Mouse (Mus musculus): Measurements from ENCODE around the gene Dcps. TPM values are rescaled to one million over a fixed set of nuclear protein-coding genes. Genes with fewer than 3 reads are reported as not detected.

Dcps gene
- polyA plus RNA-seq, 1 experiment from 2014 or later: 35.3 TPM

- peaks cover 17% of the 10 kb centered on the region for H3K36me3 ChIP-seq (ENCODE audit: control insufficient read depth, insufficient read depth, low read length)
- no peaks in the 10 kb centered on the region for H3K27me3 ChIP-seq (ENCODE audit: control insufficient read depth, insufficient read depth, low read length)
- ATAC-seq (ENCODE audit: low FRiP score, low TSS enrichment): no peak
- TF ChIP-seq EP300 (optimal IDR thresholded peaks at IDR 0.05): no peak
- no peak for TF ChIP-seq CTCF (IDR thresholded peaks at IDR 0.05; ENCODE audit: low read depth)
- no peak overlapping the region for H3K27ac ChIP-seq (replicated peaks)
- DNase-seq (ENCODE audit: low spot score): peak; percentile 43
- no peak overlapping the region for H3K4me3 ChIP-seq (ENCODE audit: low read depth, low read length)
- no peak overlapping the region for H3K9ac ChIP-seq (ENCODE audit: low read length)
- no peak overlapping the region for H3K4me2 ChIP-seq (replicated peaks; ENCODE audit: low read depth)
- WGBS: 52% methylated on average over 4 of the region's 4 CpGs
- no peaks in the 10 kb centered on the region for H3K9me3 ChIP-seq (ENCODE audit: control insufficient read depth, low read length)
- no peaks in the 10 kb centered on the region for H3K4me1 ChIP-seq (replicated peaks; ENCODE audit: control insufficient read depth, insufficient read depth)
Measured at GRCm38 (mm10) chr9:35186430-35186829, 10.6 kb upstream of the Dcps start.

- H3K4me1 ChIP-seq (replicated peaks; ENCODE audit: control insufficient read depth, insufficient read depth): no peaks in the 10 kb centered on the region
- no peaks in the 10 kb centered on the region for H3K9me3 ChIP-seq (ENCODE audit: control insufficient read depth, low read length)
- no peak for DNase-seq (ENCODE audit: low spot score)
- TF ChIP-seq EP300 (optimal IDR thresholded peaks at IDR 0.05) (no peak), CTCF (IDR thresholded peaks at IDR 0.05; ENCODE audit: low read depth) (no peak)
- H3K4me2 ChIP-seq (replicated peaks; ENCODE audit: low read depth): no peak overlapping the region
- H3K9ac ChIP-seq (ENCODE audit: low read length): no peak overlapping the region
- H3K27ac ChIP-seq (replicated peaks): no peak overlapping the region
- no peak overlapping the region for H3K4me3 ChIP-seq (ENCODE audit: low read depth, low read length)
- no peak for ATAC-seq (ENCODE audit: low FRiP score, low TSS enrichment)
- H3K36me3 ChIP-seq (ENCODE audit: control insufficient read depth, insufficient read depth, low read length): peaks cover 4% of the 10 kb centered on the region; the same call in 1 of the 2 replicates
- 71% methylated on average over 5 of the region's 5 CpGs for WGBS
- H3K27me3 ChIP-seq (ENCODE audit: control insufficient read depth, insufficient read depth, low read length): no peaks in the 10 kb centered on the region
Measured at GRCm38 (mm10) chr9:35183359-35183758, 7.5 kb upstream of the Dcps start.

- Histone ChIP-seq H3K4me1 (replicated peaks; ENCODE audit: control insufficient read depth, insufficient read depth) (no peaks in the 10 kb centered on the region), H3K27me3 (ENCODE audit: control insufficient read depth, insufficient read depth, low read length) (no peaks in the 10 kb centered on the region), H3K9me3 (ENCODE audit: control insufficient read depth, low read length) (no peaks in the 10 kb centered on the region), H3K36me3 (ENCODE audit: control insufficient read depth, insufficient read depth, low read length) (0 out of 2 replicates have a peak, but pooled peaks cover 2% of the 10 kb centered on the region), H3K27ac (replicated peaks) (no peak overlapping the region), H3K4me3 (ENCODE audit: low read depth, low read length) (no peak overlapping the region), H3K9ac (ENCODE audit: low read length) (no peak overlapping the region), H3K4me2 (replicated peaks; ENCODE audit: low read depth) (no peak overlapping the region)
- TF ChIP-seq EP300 (optimal IDR thresholded peaks at IDR 0.05) (no peak), CTCF (IDR thresholded peaks at IDR 0.05; ENCODE audit: low read depth) (no peak)
- DNase-seq (ENCODE audit: low spot score) (no peak), ATAC-seq (ENCODE audit: low FRiP score, low TSS enrichment) (no peak)
- 65% methylated on average over 2 of the region's 2 CpGs for WGBS
Measured at GRCm38 (mm10) chr9:35182832-35183231, 7.0 kb upstream of the Dcps start.

GRCm38 (mm10) chr9:35176124-35176659 is 331 bp upstream of the Dcps start:
- Histone ChIP-seq H3K4me3 (ENCODE audit: low read depth, low read length) (peak overlapping the region; percentile 61), H3K27me3 (ENCODE audit: control insufficient read depth, insufficient read depth, low read length) (no peaks in the 10 kb centered on the region), H3K4me2 (replicated peaks; ENCODE audit: low read depth) (peak overlapping the region; percentile 68), H3K36me3 (ENCODE audit: control insufficient read depth, insufficient read depth, low read length) (no peaks in the 10 kb centered on the region), H3K27ac (replicated peaks) (no peak overlapping the region; the same call in 1 of the 2 replicates), H3K4me1 (replicated peaks; ENCODE audit: control insufficient read depth, insufficient read depth) (no peaks in the 10 kb centered on the region), H3K9me3 (ENCODE audit: control insufficient read depth, low read length) (no peaks in the 10 kb centered on the region), H3K9ac (ENCODE audit: low read length) (peak overlapping the region; percentile 53; the same call in 1 of the 2 replicates)
- DNase-seq (ENCODE audit: low spot score) (no peak), ATAC-seq (ENCODE audit: low FRiP score, low TSS enrichment) (no peak)
- TF ChIP-seq EP300 (optimal IDR thresholded peaks at IDR 0.05): no peak
- TF ChIP-seq CTCF (IDR thresholded peaks at IDR 0.05; ENCODE audit: low read depth): no peak
- WGBS: 41% methylated on average over 14 of the region's 14 CpGs

GRCm38 (mm10) chr9:35173331-35173730 is 2.5 kb downstream of the Dcps start:
- Histone ChIP-seq H3K27ac (replicated peaks) (no peak overlapping the region), H3K36me3 (ENCODE audit: control insufficient read depth, insufficient read depth, low read length) (0 out of 2 replicates have a peak, but pooled peaks cover 2% of the 10 kb centered on the region), H3K4me2 (replicated peaks; ENCODE audit: low read depth) (no peak overlapping the region), H3K4me3 (ENCODE audit: low read depth, low read length) (no peak overlapping the region), H3K9ac (ENCODE audit: low read length) (no peak overlapping the region), H3K4me1 (replicated peaks; ENCODE audit: control insufficient read depth, insufficient read depth) (no peaks in the 10 kb centered on the region), H3K9me3 (ENCODE audit: control insufficient read depth, low read length) (no peaks in the 10 kb centered on the region), H3K27me3 (ENCODE audit: control insufficient read depth, insufficient read depth, low read length) (no peaks in the 10 kb centered on the region)
- ATAC-seq (ENCODE audit: low FRiP score, low TSS enrichment) (no peak), DNase-seq (ENCODE audit: low spot score) (no peak)
- TF ChIP-seq CTCF (IDR thresholded peaks at IDR 0.05; ENCODE audit: low read depth) (no peak), EP300 (optimal IDR thresholded peaks at IDR 0.05) (no peak)
- WGBS: 84% methylated on average over 1 of the region's 1 CpGs

- WGBS: 89% methylated on average over 7 of the region's 7 CpGs
- no peak overlapping the region for H3K27ac ChIP-seq (replicated peaks)
- H3K9me3 ChIP-seq (ENCODE audit: control insufficient read depth, low read length): no peaks in the 10 kb centered on the region
- TF ChIP-seq CTCF (IDR thresholded peaks at IDR 0.05; ENCODE audit: low read depth) (no peak), EP300 (optimal IDR thresholded peaks at IDR 0.05) (no peak)
- DNase-seq (ENCODE audit: low spot score) (no peak), ATAC-seq (ENCODE audit: low FRiP score, low TSS enrichment) (no peak)
- no peaks in the 10 kb centered on the region for H3K4me1 ChIP-seq (replicated peaks; ENCODE audit: control insufficient read depth, insufficient read depth)
- H3K9ac ChIP-seq (ENCODE audit: low read length): no peak overlapping the region
- no peaks in the 10 kb centered on the region for H3K27me3 ChIP-seq (ENCODE audit: control insufficient read depth, insufficient read depth, low read length)
- H3K4me3 ChIP-seq (ENCODE audit: low read depth, low read length): no peak overlapping the region
- H3K4me2 ChIP-seq (replicated peaks; ENCODE audit: low read depth): no peak overlapping the region
- 0 out of 2 replicates have a peak, but pooled peaks cover 2% of the 10 kb centered on the region for H3K36me3 ChIP-seq (ENCODE audit: control insufficient read depth, insufficient read depth, low read length)
Measured at GRCm38 (mm10) chr9:35170071-35170470, 5.8 kb downstream of the Dcps start.

All from stomach, postnatal 0 days (tissue).